Mouse (Mus musculus): Measurements from ENCODE around the gene Gtpbp10. TPM values are rescaled to one million over a fixed set of nuclear protein-coding genes. Genes with fewer than 3 reads are reported as not detected.

Gene Gtpbp10
- polyA plus RNA-seq, 1 experiment from 2014 or later: 32.4 TPM

- Histone ChIP-seq H3K4me1 (ENCODE audit: insufficient read depth, low read length) (no peaks in the 10 kb centered on the region), H3K9ac (replicated peaks; ENCODE audit: low read length) (no peak overlapping the region), H3K4me2 (replicated peaks; ENCODE audit: low read depth, low read length) (no peak overlapping the region), H3K4me3 (ENCODE audit: low read length) (no peak overlapping the region), H3K27me3 (ENCODE audit: insufficient read depth, low read length) (no peaks in the 10 kb centered on the region), H3K27ac (ENCODE audit: low read length) (peak overlapping the region; percentile 70; the same call in 1 of the 2 replicates), H3K36me3 (ENCODE audit: insufficient read depth, low read length) (peaks cover 8% of the 10 kb centered on the region), H3K9me3 (ENCODE audit: low read length) (no peaks in the 10 kb centered on the region)
- WGBS: 78% methylated on average over 3 of the region's 3 CpGs
- ATAC-seq (ENCODE audit: low FRiP score, low TSS enrichment): peak; percentile 90
Measured at GRCm38 (mm10) chr5:5533656-5534420, 25.5 kb downstream of the Gtpbp10 start.

- Histone ChIP-seq H3K4me1 (ENCODE audit: insufficient read depth, low read length) (peaks cover 8% of the 10 kb centered on the region), H3K9ac (replicated peaks; ENCODE audit: low read length) (no peak overlapping the region), H3K27ac (ENCODE audit: low read length) (no peak overlapping the region), H3K27me3 (ENCODE audit: insufficient read depth, low read length) (no peaks in the 10 kb centered on the region), H3K36me3 (ENCODE audit: insufficient read depth, low read length) (peaks cover 3% of the 10 kb centered on the region; the same call in 1 of the 2 replicates), H3K4me3 (ENCODE audit: low read length) (no peak overlapping the region), H3K4me2 (replicated peaks; ENCODE audit: low read depth, low read length) (no peak overlapping the region), H3K9me3 (ENCODE audit: low read length) (0 out of 2 replicates have a peak, but pooled peaks cover 3% of the 10 kb centered on the region)
- 81% methylated on average over 5 of the region's 5 CpGs for WGBS
- no peak for ATAC-seq (ENCODE audit: low FRiP score, low TSS enrichment)
Measured at GRCm38 (mm10) chr5:5515411-5515810, 43.9 kb downstream of the Gtpbp10 start.

- Histone ChIP-seq H3K4me3 (ENCODE audit: low read length) (peak within 1 kb of the TSS; percentile 88), H3K36me3 (ENCODE audit: insufficient read depth, low read length) (peaks cover 3% of the 10 kb centered on the region; the same call in 1 of the 2 replicates), H3K9ac (replicated peaks; ENCODE audit: low read length) (peak within 1 kb of the TSS; percentile 83), H3K4me1 (ENCODE audit: insufficient read depth, low read length) (peaks cover 8% of the 10 kb centered on the region), H3K4me2 (replicated peaks; ENCODE audit: low read depth, low read length) (peak within 1 kb of the TSS; percentile 80), H3K27me3 (ENCODE audit: insufficient read depth, low read length) (no peaks in the 10 kb centered on the region), H3K9me3 (ENCODE audit: low read length) (0 out of 2 replicates have a peak, but pooled peaks cover 3% of the 10 kb centered on the region), H3K27ac (ENCODE audit: low read length) (peak within 1 kb of the TSS; percentile 94)
- ATAC-seq (ENCODE audit: low FRiP score, low TSS enrichment): peak; percentile 97
- WGBS: under 1% methylated on average over 79 of the region's 79 CpGs
Measured at GRCm38 (mm10) chr5:5514196-5515076, 44.9 kb downstream of the Gtpbp10 start, which contains the start of gene Cldn12. Gene Cldn12 (minus strand): TSS chr5:5514958.

- H3K4me1 ChIP-seq (ENCODE audit: insufficient read depth, low read length): peaks cover 8% of the 10 kb centered on the region
Measured at GRCm38 (mm10) chr5:5511401-5511800, 47.9 kb downstream of the Gtpbp10 start.

GRCm38 (mm10) chr5:5510989-5511388, 48.3 kb downstream of the Gtpbp10 start:
- H3K27ac ChIP-seq (ENCODE audit: low read length): no peak overlapping the region
- no peak for ATAC-seq (ENCODE audit: low FRiP score, low TSS enrichment)
- WGBS: 81% methylated on average over 5 of the region's 5 CpGs

More at GRCm38 (mm10) chr5:5511401-5511800, 47.9 kb downstream of the Gtpbp10 start:
- WGBS: 82% methylated on average over 3 of the region's 3 CpGs
- peaks cover 3% of the 10 kb centered on the region; the same call in 1 of the 2 replicates for H3K36me3 ChIP-seq (ENCODE audit: insufficient read depth, low read length)
- H3K27me3 ChIP-seq (ENCODE audit: insufficient read depth, low read length): no peaks in the 10 kb centered on the region
- H3K9me3 ChIP-seq (ENCODE audit: low read length): 0 out of 2 replicates have a peak, but pooled peaks cover 3% of the 10 kb centered on the region
- no peak overlapping the region for H3K4me2 ChIP-seq (replicated peaks; ENCODE audit: low read depth, low read length)
- H3K27ac ChIP-seq (ENCODE audit: low read length): no peak overlapping the region
- H3K9ac ChIP-seq (replicated peaks; ENCODE audit: low read length): no peak overlapping the region
- H3K4me3 ChIP-seq (ENCODE audit: low read length): no peak overlapping the region
- no peak for ATAC-seq (ENCODE audit: low FRiP score, low TSS enrichment)

GRCm38 (mm10) chr5:5510304-5510887, 48.9 kb downstream of the Gtpbp10 start:
- no peak overlapping the region for H3K27ac ChIP-seq (ENCODE audit: low read length)
- no peak overlapping the region for H3K4me3 ChIP-seq (ENCODE audit: low read length)
- peaks cover 8% of the 10 kb centered on the region for H3K4me1 ChIP-seq (ENCODE audit: insufficient read depth, low read length)
- peaks cover 3% of the 10 kb centered on the region; the same call in 1 of the 2 replicates for H3K36me3 ChIP-seq (ENCODE audit: insufficient read depth, low read length)
- no peak overlapping the region for H3K9ac ChIP-seq (replicated peaks; ENCODE audit: low read length)
- H3K9me3 ChIP-seq (ENCODE audit: low read length): 0 out of 2 replicates have a peak, but pooled peaks cover 3% of the 10 kb centered on the region
- no peaks in the 10 kb centered on the region for H3K27me3 ChIP-seq (ENCODE audit: insufficient read depth, low read length)
- H3K4me2 ChIP-seq (replicated peaks; ENCODE audit: low read depth, low read length): no peak overlapping the region
- 79% methylated on average over 10 of the region's 10 CpGs for WGBS
- no peak for ATAC-seq (ENCODE audit: low FRiP score, low TSS enrichment)

More at GRCm38 (mm10) chr5:5510989-5511388, 48.3 kb downstream of the Gtpbp10 start:
- no peak overlapping the region for H3K9ac ChIP-seq (replicated peaks; ENCODE audit: low read length)
- 0 out of 2 replicates have a peak, but pooled peaks cover 3% of the 10 kb centered on the region for H3K9me3 ChIP-seq (ENCODE audit: low read length)
- H3K4me3 ChIP-seq (ENCODE audit: low read length): no peak overlapping the region
- H3K4me2 ChIP-seq (replicated peaks; ENCODE audit: low read depth, low read length): no peak overlapping the region
- peaks cover 3% of the 10 kb centered on the region; the same call in 1 of the 2 replicates for H3K36me3 ChIP-seq (ENCODE audit: insufficient read depth, low read length)
- no peaks in the 10 kb centered on the region for H3K27me3 ChIP-seq (ENCODE audit: insufficient read depth, low read length)
- peaks cover 8% of the 10 kb centered on the region for H3K4me1 ChIP-seq (ENCODE audit: insufficient read depth, low read length)

- ATAC-seq (ENCODE audit: low FRiP score, low TSS enrichment): peak; percentile 20; the same call in 1 of the 2 replicates
- Histone ChIP-seq H3K4me3 (ENCODE audit: low read length) (no peak overlapping the region), H3K9me3 (ENCODE audit: low read length) (0 out of 2 replicates have a peak, but pooled peaks cover 3% of the 10 kb centered on the region), H3K27me3 (ENCODE audit: insufficient read depth, low read length) (no peaks in the 10 kb centered on the region), H3K9ac (replicated peaks; ENCODE audit: low read length) (no peak overlapping the region), H3K4me1 (ENCODE audit: insufficient read depth, low read length) (no peaks in the 10 kb centered on the region), H3K4me2 (replicated peaks; ENCODE audit: low read depth, low read length) (no peak overlapping the region), H3K27ac (ENCODE audit: low read length) (no peak overlapping the region), H3K36me3 (ENCODE audit: insufficient read depth, low read length) (peaks cover 11% of the 10 kb centered on the region)
- 88% methylated on average over 10 of the region's 10 CpGs for WGBS
Measured at GRCm38 (mm10) chr5:5508231-5508630, 51.1 kb downstream of the Gtpbp10 start.

- H3K27me3 ChIP-seq (ENCODE audit: insufficient read depth, low read length): no peaks in the 10 kb centered on the region
- H3K4me3 ChIP-seq (ENCODE audit: low read length): no peak overlapping the region
- no peaks in the 10 kb centered on the region for H3K4me1 ChIP-seq (ENCODE audit: insufficient read depth, low read length)
- H3K36me3 ChIP-seq (ENCODE audit: insufficient read depth, low read length): peaks cover 11% of the 10 kb centered on the region
- no peak overlapping the region for H3K4me2 ChIP-seq (replicated peaks; ENCODE audit: low read depth, low read length)
- no peak overlapping the region for H3K27ac ChIP-seq (ENCODE audit: low read length)
- 59% methylated on average over 20 of the region's 20 CpGs for WGBS
- H3K9me3 ChIP-seq (ENCODE audit: low read length): 0 out of 2 replicates have a peak, but pooled peaks cover 3% of the 10 kb centered on the region
- peak; percentile 49; the same call in 1 of the 2 replicates for ATAC-seq (ENCODE audit: low FRiP score, low TSS enrichment)
- no peak overlapping the region for H3K9ac ChIP-seq (replicated peaks; ENCODE audit: low read length)
Measured at GRCm38 (mm10) chr5:5507701-5508225, 51.6 kb downstream of the Gtpbp10 start.

GRCm38 (mm10) chr5:5504456-5504855, 54.9 kb downstream of the Gtpbp10 start:
- 0 out of 2 replicates have a peak, but pooled peaks have one; percentile 35 for ATAC-seq (ENCODE audit: low FRiP score, low TSS enrichment)
- H3K4me1 ChIP-seq (ENCODE audit: insufficient read depth, low read length): no peaks in the 10 kb centered on the region
- H3K4me3 ChIP-seq (ENCODE audit: low read length): no peak overlapping the region
- H3K36me3 ChIP-seq (ENCODE audit: insufficient read depth, low read length): peaks cover 8% of the 10 kb centered on the region; the same call in 1 of the 2 replicates
- no peak overlapping the region for H3K27ac ChIP-seq (ENCODE audit: low read length)
- 91% methylated on average over 13 of the region's 13 CpGs for WGBS
- no peak overlapping the region for H3K4me2 ChIP-seq (replicated peaks; ENCODE audit: low read depth, low read length)
- no peaks in the 10 kb centered on the region for H3K9me3 ChIP-seq (ENCODE audit: low read length)
- no peak overlapping the region for H3K9ac ChIP-seq (replicated peaks; ENCODE audit: low read length)
- H3K27me3 ChIP-seq (ENCODE audit: insufficient read depth, low read length): no peaks in the 10 kb centered on the region
